Mouse (Mus musculus) embryonic fibroblast, embryonic 13.5 days (primary cell): ENCODE data around the gene Cse1l.

ENCODE experiments used
- CTCF ChIP-seq: IDR thresholded peaks from 2 replicates; pipeline ENCODE4 v1.5.1; 2011; ENCODE audit warnings: mild to moderate bottlenecking, control low read depth, low read length, moderate library complexity, borderline replicate concordance; ENCODE audit not compliant: insufficient read depth
- POLR2A ChIP-seq: IDR thresholded peaks from 2 replicates; pipeline ENCODE4 v1.6.1; 2011; ENCODE audit warnings: low read depth, mild to moderate bottlenecking, control low read depth, low read length, moderate library complexity

DNA sequence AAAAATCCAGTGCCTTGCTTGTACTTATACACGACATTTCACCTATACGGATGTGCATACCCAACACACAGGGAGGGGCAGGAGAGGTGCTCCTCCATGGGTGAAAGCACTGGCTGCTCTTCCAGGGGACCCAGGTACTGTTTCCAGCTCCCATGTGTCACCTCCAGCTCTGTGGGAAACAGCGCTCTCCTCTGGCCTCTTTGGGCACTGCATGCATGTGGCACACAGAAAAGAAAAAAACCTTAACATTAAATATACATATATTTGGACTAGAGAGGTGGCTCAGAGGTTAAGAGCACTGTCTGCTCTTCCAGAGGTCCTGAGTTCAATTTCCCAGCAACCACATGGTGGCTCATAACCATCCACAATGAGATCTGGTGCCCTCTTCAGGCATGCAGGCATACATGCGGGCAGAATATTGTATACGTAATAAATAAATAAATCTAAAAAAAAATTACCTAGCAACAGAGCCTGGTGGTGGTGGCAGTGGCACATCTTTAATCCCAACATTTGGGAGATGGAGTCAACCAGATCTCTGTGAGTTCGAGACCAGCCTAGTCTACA is 2.0 kb upstream of the Cse1l start:
- TF ChIP-seq POLR2A (no peak), CTCF (no peak)
